Mouse (Mus musculus) layer of hippocampus, postnatal 10 days (tissue): ENCODE measurements around the gene Tmem150c. TPM values are rescaled to one million over a fixed set of nuclear protein-coding genes. Genes with fewer than 3 reads are reported as not detected.
A peak's percentile ranks its signal among the peaks of the same experiment; 100 is the strongest.

ENCODE experiments used
- DNase-seq, 2 experiments: peaks; one replicate each; pipeline ENCODE4 v3.0.0; 2021; ENCODE audit warnings: low spot score in 2 of 2
- total RNA-seq, 2 experiments: library from RNA; stranded (reverse); gene quantifications; 2 replicates each; pipeline ENCODE4 v1.2.3; 2021

The Tmem150c gene
- total RNA-seq, 2 experiments from 2014 or later, result 69.3 to 71.6 TPM

- DNase-seq, result no peak
Observed at GRCm38 (mm10) chr5:100172104-100172503, 12.5 kb upstream of the Tmem150c start.

GRCm38 (mm10) chr5:100166591-100167491 lies 7.2 kb upstream of the Tmem150c start:
- DNase-seq, result peak; percentile 38 to 52

GRCm38 (mm10) chr5:100163368-100163767 lies 3.8 kb upstream of the Tmem150c start:
- no peak for DNase-seq

- no peak for DNase-seq
Observed at GRCm38 (mm10) chr5:100162857-100163256, 3.2 kb upstream of the Tmem150c start.

GRCm38 (mm10) chr5:100162053-100162452 lies 2.4 kb upstream of the Tmem150c start:
- DNase-seq, result no peak

- DNase-seq, result peak; percentile 49 to 58
Observed at GRCm38 (mm10) chr5:100158791-100159637, 594 bp downstream of the Tmem150c start.

GRCm38 (mm10) chr5:100158301-100158700 lies 1.3 kb downstream of the Tmem150c start:
- DNase-seq, result no peak

- DNase-seq, result no peak
Observed at GRCm38 (mm10) chr5:100155646-100156045, 4.0 kb downstream of the Tmem150c start.

- DNase-seq, result no peak
Observed at GRCm38 (mm10) chr5:100149967-100150366, 9.6 kb downstream of the Tmem150c start.

GRCm38 (mm10) chr5:100144836-100145235 lies 14.8 kb downstream of the Tmem150c start:
- no peak for DNase-seq

- DNase-seq, result no peak
Observed at GRCm38 (mm10) chr5:100127283-100127682, 32.3 kb downstream of the Tmem150c start.

GRCm38 (mm10) chr5:100125409-100126123 lies 34.0 kb downstream of the Tmem150c start:
- DNase-seq, result no peak

GRCm38 (mm10) chr5:100124530-100124929 lies 35.1 kb downstream of the Tmem150c start:
- DNase-seq, result no peak

- DNase-seq, result no peak
Observed at GRCm38 (mm10) chr5:100123283-100123682, 36.3 kb downstream of the Tmem150c start.

GRCm38 (mm10) chr5:100121170-100121569 lies 38.4 kb downstream of the Tmem150c start:
- no peak for DNase-seq

GRCm38 (mm10) chr5:100120711-100121141 lies 38.9 kb downstream of the Tmem150c start:
- no peak for DNase-seq

GRCm38 (mm10) chr5:100119331-100119730 lies 40.3 kb downstream of the Tmem150c start:
- no peak for DNase-seq

GRCm38 (mm10) chr5:100113403-100113802 lies 46.2 kb downstream of the Tmem150c start:
- DNase-seq, result no peak

- no peak for DNase-seq
Observed at GRCm38 (mm10) chr5:100110581-100110980, 49.0 kb downstream of the Tmem150c start.

GRCm38 (mm10) chr5:100109543-100110282 lies 49.9 kb downstream of the Tmem150c start:
- no peak for DNase-seq
